Mouse (Mus musculus): Measurements from ENCODE around the gene Tars2. TPM values are rescaled to one million over a fixed set of nuclear protein-coding genes. Genes with fewer than 3 reads are reported as not detected.
"Not testable (repeated sequence)": the region's sequence is repeated elsewhere in the genome, so short reads cannot be mapped to it uniquely, and the experiment has no call there.

The Tars2 gene
- total and polyA plus RNA-seq, 3 experiments, result 31.3 to 45.3 (median 42.1) TPM

GRCm38 (mm10) chr3:95693821-95694807 is 65.9 kb downstream of the Tars2 start:
- intact Hi-C loops (cut with DNase I), result loop anchor here (2.0 kb wide), 1 partner anchor 19 kb away; no protein-coding TSS in a partner anchor
- Histone ChIP-seq H3K9ac (ENCODE audit: low read depth, low read length) (no peak overlapping the region), H3K79me2 (replicated peaks; ENCODE audit: control insufficient read depth, insufficient read depth, low read length) (no peaks in the 10 kb centered on the region), H3K27me3 (ENCODE audit: control insufficient read depth, insufficient read depth, low read length) (no peaks in the 10 kb centered on the region), H3K36me3 (ENCODE audit: control insufficient read depth, insufficient read depth, low read length) (peaks cover 12% of the 10 kb centered on the region; the same call in 1 of the 2 replicates), H3K4me3 (no peak overlapping the region), H3K27ac (peak overlapping the region; percentile 89), H3K4me1 (ENCODE audit: control insufficient read depth, insufficient read depth, low read length) (peaks cover 31% of the 10 kb centered on the region)
- TF ChIP-seq EP300 (IDR thresholded peaks at IDR 0.05; ENCODE audit: insufficient read depth, low read depth, low read length) (no peak), POLR2A (IDR thresholded peaks at IDR 0.05; ENCODE audit: insufficient read depth, low read depth, low read length) (no peak), CTCF (IDR thresholded peaks at IDR 0.05) (no peak)
- 33% methylated on average over 11 of the region's 11 CpGs for WGBS
- DNase-seq, result peak in 1 of 2 experiments; percentile 26

- Histone ChIP-seq H3K36me3 (ENCODE audit: control insufficient read depth, insufficient read depth, low read length) (peaks cover 12% of the 10 kb centered on the region; the same call in 1 of the 2 replicates), H3K27me3 (ENCODE audit: control insufficient read depth, insufficient read depth, low read length) (no peaks in the 10 kb centered on the region), H3K79me2 (replicated peaks; ENCODE audit: control insufficient read depth, insufficient read depth, low read length) (no peaks in the 10 kb centered on the region), H3K9ac (ENCODE audit: low read depth, low read length) (no peak overlapping the region), H3K27ac (peak overlapping the region; percentile 89), H3K4me1 (ENCODE audit: control insufficient read depth, insufficient read depth, low read length) (peaks cover 34% of the 10 kb centered on the region), H3K4me3 (no peak overlapping the region)
- DNase-seq, result peak; percentile 33 to 57
- intact Hi-C loops (cut with DNase I), result no loop called here
- TF ChIP-seq EP300 (IDR thresholded peaks at IDR 0.05; ENCODE audit: insufficient read depth, low read depth, low read length) (0 out of 2 replicates have a peak, but pooled peaks have one; percentile 22), CTCF (IDR thresholded peaks at IDR 0.05) (no peak), POLR2A (IDR thresholded peaks at IDR 0.05; ENCODE audit: insufficient read depth, low read depth, low read length) (0 out of 2 replicates have a peak, but pooled peaks have one; percentile 19)
- WGBS, result 60% methylated on average over 6 of the region's 6 CpGs
These were observed 67.3 kb downstream of the Tars2 start for GRCm38 (mm10) chr3:95692677-95693076.

GRCm38 (mm10) chr3:95690552-95690951 is 69.5 kb downstream of the Tars2 start:
- H3K79me2 ChIP-seq (replicated peaks; ENCODE audit: control insufficient read depth, insufficient read depth, low read length); H3K4me3 ChIP-seq; H3K9ac ChIP-seq (ENCODE audit: low read depth, low read length); H3K27me3 ChIP-seq (ENCODE audit: control insufficient read depth, insufficient read depth, low read length); intact Hi-C loops (cut with DNase I); DNase-seq: not testable (repeated sequence)
- WGBS, result 81% methylated on average over 2 of the region's 2 CpGs
- H3K4me1 ChIP-seq (ENCODE audit: control insufficient read depth, insufficient read depth, low read length), result peaks cover 31% of the 10 kb centered on the region
- peaks cover 12% of the 10 kb centered on the region; the same call in 1 of the 2 replicates for H3K36me3 ChIP-seq (ENCODE audit: control insufficient read depth, insufficient read depth, low read length)
- H3K27ac ChIP-seq, result peak overlapping the region; percentile 96

Small RNA genes within 50 kb of the gene (microRNA-seq; reads per million reads assigned to microRNA genes)
- gene Mir7014, result 0 reads per million in 2 experiments

Other genes starting within 250 kb of the Tars2 start
- 10 to 100 TPM; 15.3 to 16.5 TPM for gene Ctss, start 233.4 kb downstream of the Tars2 start, total RNA-seq (2021)
- gene Ctss, start 233.4 kb downstream of the Tars2 start, polyA plus RNA-seq (2012; rRNA removed), result 10.3 and 12.4 TPM in 2 replicates
- not detected for gene Hormad1, start 200.5 kb downstream of the Tars2 start, total RNA-seq (2021)
- gene Hormad1, start 200.5 kb downstream of the Tars2 start, polyA plus RNA-seq (2012; rRNA removed), result not detected in 2 replicates
- 10 to 100 TPM; 15.6 to 17.8 TPM for gene Golph3l, start 171.3 kb downstream of the Tars2 start, total RNA-seq (2021)
- gene Golph3l, start 171.3 kb downstream of the Tars2 start, polyA plus RNA-seq (2012; rRNA removed), result 6.0 and 11.5 TPM in 2 replicates
- 10 to 100 TPM; 71.5 to 77.7 TPM for gene Ensa, start 135.2 kb downstream of the Tars2 start, total RNA-seq (2021)
- 17.4 and 28.3 TPM in 2 replicates for gene Ensa, start 135.2 kb downstream of the Tars2 start, polyA plus RNA-seq (2012; rRNA removed)
- 100 to 1,000 TPM; 134 to 139 TPM for gene Mcl1, start 101.4 kb downstream of the Tars2 start, total RNA-seq (2021)
- gene Mcl1, start 101.4 kb downstream of the Tars2 start, polyA plus RNA-seq (2012; rRNA removed), result 39.1 and 64.4 TPM in 2 replicates
- 10 to 100 TPM; 39.2 to 51.4 TPM for gene Adamtsl4, start 72.3 kb downstream of the Tars2 start, total RNA-seq (2021)
- gene Adamtsl4, start 72.3 kb downstream of the Tars2 start, polyA plus RNA-seq (2012; rRNA removed), result 36.2 and 46.2 TPM in 2 replicates
- 10 to 100 TPM; 54.4 to 61.9 TPM for gene Ecm1, start 20.6 kb downstream of the Tars2 start, total RNA-seq (2021)
- 173 and 200 TPM in 2 replicates for gene Ecm1, start 20.6 kb downstream of the Tars2 start, polyA plus RNA-seq (2012; rRNA removed)
- gene Rprd2, start 58.7 kb upstream of the Tars2 start, total RNA-seq (2021), result 10 to 100 TPM; 35.5 to 47.7 TPM
- gene Rprd2, start 58.7 kb upstream of the Tars2 start, polyA plus RNA-seq (2012; rRNA removed), result 12.1 and 13.9 TPM in 2 replicates
- gene Prpf3, start 95.7 kb upstream of the Tars2 start, total RNA-seq (2021), result 10 to 100 TPM; 19.4 to 24.0 TPM
- 9.3 and 13.2 TPM in 2 replicates for gene Prpf3, start 95.7 kb upstream of the Tars2 start, polyA plus RNA-seq (2012; rRNA removed)
- 100 to 1,000 TPM; 314 to 350 TPM for gene Mrps21, start 111.3 kb upstream of the Tars2 start, total RNA-seq (2021)
- 174 and 218 TPM in 2 replicates for gene Mrps21, start 111.3 kb upstream of the Tars2 start, polyA plus RNA-seq (2012; rRNA removed)
- 10 to 100 TPM in 1 of 2 experiments, 1 to 10 TPM in 1; 5.1 to 27.0 TPM for gene Ciart, start 122.0 kb upstream of the Tars2 start, total RNA-seq (2021)
- 5.0 and 7.7 TPM in 2 replicates for gene Ciart, start 122.0 kb upstream of the Tars2 start, polyA plus RNA-seq (2012; rRNA removed)
- gene BC028528, start 131.8 kb upstream of the Tars2 start, total RNA-seq (2021), result 1 to 10 TPM; 8.5 to 9.0 TPM
- 14.5 and 29.8 TPM in 2 replicates for gene BC028528, start 131.8 kb upstream of the Tars2 start, polyA plus RNA-seq (2012; rRNA removed)
- gene Aph1a, start 133.8 kb upstream of the Tars2 start, total RNA-seq (2021), result 100 to 1,000 TPM in 1 of 2 experiments, 10 to 100 TPM in 1; 99.9 to 121 TPM
- 98.7 and 120 TPM in 2 replicates for gene Aph1a, start 133.8 kb upstream of the Tars2 start, polyA plus RNA-seq (2012; rRNA removed)
- 100 to 1,000 TPM; 146 to 208 TPM for gene Car14, start 144.5 kb upstream of the Tars2 start, total RNA-seq (2021)
- 227 and 279 TPM in 2 replicates for gene Car14, start 144.5 kb upstream of the Tars2 start, polyA plus RNA-seq (2012; rRNA removed)
- gene Anp32e, start 169.0 kb upstream of the Tars2 start, total RNA-seq (2021), result 10 to 100 TPM; 83.0 to 90.9 TPM
- gene Anp32e, start 169.0 kb upstream of the Tars2 start, polyA plus RNA-seq (2012; rRNA removed), result 15.5 and 29.9 TPM in 2 replicates
- 10 to 100 TPM; 65.4 to 67.5 TPM for gene Plekho1, start 235.8 kb upstream of the Tars2 start, total RNA-seq (2021)
- 82.8 and 110 TPM in 2 replicates for gene Plekho1, start 235.8 kb upstream of the Tars2 start, polyA plus RNA-seq (2012; rRNA removed)